Mouse (Mus musculus) B cell, adult 62 days (primary cell): ENCODE results near the gene 4930444G20Rik. TPM values are rescaled to one million over a fixed set of nuclear protein-coding genes. Genes with fewer than 3 reads are reported as not detected.

Experiments
- total RNA-seq: library from RNA; stranded (reverse); gene quantifications from 4 replicates; pipeline ENCODE4 v1.2.4, GENCODE M21; 2023

Gene 4930444G20Rik
- not detected in 4 replicates for total RNA-seq

GRCm38 (mm10) chr10:22067979-22068378 is at the start of gene 4930444G20Rik:
Gene 4930444G20Rik (minus strand): TSS chr10:22068079.

Other genes starting within 250 kb of the 4930444G20Rik start
- 56.4 to 87.0 TPM (median 60.8 TPM) in 4 replicates for gene Sgk1, start 185.9 kb downstream of the 4930444G20Rik start, total RNA-seq
- gene E030030I06Rik, start 81.2 kb upstream of the 4930444G20Rik start, total RNA-seq, result 12.5 to 15.9 TPM (median 15.5 TPM) in 4 replicates
- not detected in 4 replicates for gene Raet1e, start 90.5 kb upstream of the 4930444G20Rik start, total RNA-seq
- not detected in 4 replicates for gene H60b, start 90.5 kb upstream of the 4930444G20Rik start, total RNA-seq